Mouse (Mus musculus) kidney, adult 2 months (tissue): ENCODE measurements around the gene Prkcg.

Experiments
- CTCF ChIP-seq: fragments of 200-500 bp; conservative IDR thresholded peaks from 2 replicates; pipeline ENCODE4 v1.5.1; 2011; ENCODE audit warnings: low read depth, mild to moderate bottlenecking, control low read depth, low read length, moderate library complexity, mixed read lengths; ENCODE audit not compliant: insufficient read depth, insufficient read length
- POLR2A ChIP-seq: fragments of 200-500 bp; IDR thresholded peaks from one replicate; pipeline ENCODE4 v1.6.1; 2011; ENCODE audit warnings: low read depth, low read length, control low read depth

DNA sequence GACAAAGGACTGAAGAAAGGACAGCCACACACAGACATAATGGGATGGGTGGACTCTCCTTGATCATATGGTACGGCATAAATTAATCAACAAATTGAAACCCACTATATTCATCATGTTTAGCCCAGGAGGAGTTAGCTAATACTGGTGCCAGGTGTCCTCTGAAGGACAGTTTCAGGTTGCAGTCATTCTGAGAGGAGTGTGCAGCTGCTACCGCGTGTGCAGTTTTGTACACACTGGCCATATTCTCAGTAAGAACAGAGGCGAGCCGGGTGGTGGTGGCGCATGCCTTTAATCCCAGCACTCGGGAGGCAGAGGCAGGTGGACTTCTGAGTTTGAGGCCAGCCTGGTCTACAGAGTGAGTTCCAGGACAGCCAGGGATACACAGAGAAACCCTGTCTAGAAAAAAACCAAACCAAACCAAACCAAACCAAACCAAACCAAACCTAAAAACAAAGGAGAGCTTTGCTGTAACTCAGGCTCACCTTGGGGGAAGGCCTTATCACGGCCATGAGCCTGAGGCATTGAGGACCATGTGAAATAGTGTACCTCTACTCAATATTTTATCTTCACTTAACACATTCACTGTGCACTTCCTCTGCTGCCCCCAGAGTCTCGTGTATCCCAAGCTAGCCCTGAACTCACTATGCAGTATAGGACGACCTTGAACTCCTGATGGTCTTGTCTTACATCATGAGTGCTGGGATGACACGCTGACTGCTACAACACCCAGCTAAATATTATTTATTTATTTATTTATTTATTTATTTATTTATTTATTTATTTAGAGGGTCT, 5.7 kb upstream of the Prkcg start:
- no peak for TF ChIP-seq CTCF
- no peak for TF ChIP-seq POLR2A
